Mouse (Mus musculus): Measurements from ENCODE around the gene Arpp21. TPM values are rescaled to one million over a fixed set of nuclear protein-coding genes. Genes with fewer than 3 reads are reported as not detected.
"Not testable (repeated sequence)": the region's sequence is repeated elsewhere in the genome, so short reads cannot be mapped to it uniquely, and the experiment has no call there.

The Arpp21 gene
- total and polyA plus RNA-seq, 2 experiments, result 0.28 TPM; not detected in 1

DNA sequence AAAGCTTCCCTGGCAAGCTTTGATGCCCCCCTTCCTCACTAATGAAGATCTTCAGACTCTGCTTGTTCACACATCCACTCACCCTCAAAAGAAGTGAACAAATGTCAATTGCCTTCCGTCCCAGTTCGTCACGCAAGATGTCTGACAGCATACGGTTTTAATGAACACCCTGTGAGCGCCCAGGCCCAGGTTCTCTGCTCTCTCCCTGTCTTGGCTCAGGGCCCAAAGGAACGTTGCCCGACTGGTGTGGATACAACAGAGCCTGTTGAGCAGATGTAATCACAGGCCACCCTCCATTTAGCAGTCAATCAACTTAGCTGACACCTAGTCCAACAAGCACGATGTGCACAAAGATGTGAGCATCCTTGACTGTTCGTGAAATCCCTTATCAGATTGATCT is 198.0 kb downstream of the Arpp21 start:
- H3K27ac ChIP-seq (replicated peaks; ENCODE audit: insufficient read depth, low read depth, low read length), result no peak overlapping the region
- H3K27me3 ChIP-seq (ENCODE audit: control insufficient read depth, insufficient read depth, low read length), result no peaks in the 10 kb centered on the region
- H3K36me3 ChIP-seq (ENCODE audit: control insufficient read depth, insufficient read depth, low read length), result no peaks in the 10 kb centered on the region
- H3K4me1 ChIP-seq (ENCODE audit: control insufficient read depth, insufficient read depth, low read length), result no peaks in the 10 kb centered on the region
- no peak for DNase-seq (ENCODE audit: extremely low read depth, low read depth, low spot score)
- no peak for TF ChIP-seq CTCF (IDR thresholded peaks at IDR 0.05; ENCODE audit: low read depth, low read length)
- no peak overlapping the region for H3K9ac ChIP-seq (ENCODE audit: low read depth, low read length)
- no peak overlapping the region for H3K4me3 ChIP-seq (ENCODE audit: insufficient read depth, low read depth, low read length)
- 69% methylated on average over 9 of the region's 9 CpGs for WGBS
- no peaks in the 10 kb centered on the region for H3K79me2 ChIP-seq (ENCODE audit: control insufficient read depth, insufficient read depth, low read length)

DNA sequence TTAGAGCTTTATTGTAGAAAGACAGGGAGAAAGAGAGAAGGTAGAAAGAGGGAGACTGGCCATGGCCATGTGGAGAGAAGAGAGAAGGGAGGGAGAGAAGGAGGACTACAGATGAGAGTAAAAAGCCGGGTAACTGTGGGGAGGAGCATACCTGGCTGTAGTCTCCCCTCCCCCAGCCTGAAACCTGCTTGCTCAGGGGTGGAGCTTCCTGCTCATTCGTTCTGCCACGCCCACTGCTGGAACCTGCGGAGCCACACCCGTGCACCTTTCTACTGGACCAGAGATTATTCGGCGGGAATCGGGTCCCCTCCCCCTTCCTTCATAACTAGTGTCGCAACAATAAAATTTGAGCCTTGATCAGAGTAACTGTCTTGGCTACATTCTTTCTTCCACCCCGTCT is 201.9 kb downstream of the Arpp21 start:
- H3K79me2 ChIP-seq (ENCODE audit: control insufficient read depth, insufficient read depth, low read length); H3K27me3 ChIP-seq (ENCODE audit: control insufficient read depth, insufficient read depth, low read length); H3K27ac ChIP-seq (replicated peaks; ENCODE audit: insufficient read depth, low read depth, low read length); H3K4me3 ChIP-seq (ENCODE audit: insufficient read depth, low read depth, low read length); DNase-seq (ENCODE audit: extremely low read depth, low read depth, low spot score); H3K4me1 ChIP-seq (ENCODE audit: control insufficient read depth, insufficient read depth, low read length); H3K36me3 ChIP-seq (ENCODE audit: control insufficient read depth, insufficient read depth, low read length); H3K9ac ChIP-seq (ENCODE audit: low read depth, low read length): not testable (repeated sequence)
- 36% methylated on average over 4 of the region's 10 CpGs for WGBS

DNA sequence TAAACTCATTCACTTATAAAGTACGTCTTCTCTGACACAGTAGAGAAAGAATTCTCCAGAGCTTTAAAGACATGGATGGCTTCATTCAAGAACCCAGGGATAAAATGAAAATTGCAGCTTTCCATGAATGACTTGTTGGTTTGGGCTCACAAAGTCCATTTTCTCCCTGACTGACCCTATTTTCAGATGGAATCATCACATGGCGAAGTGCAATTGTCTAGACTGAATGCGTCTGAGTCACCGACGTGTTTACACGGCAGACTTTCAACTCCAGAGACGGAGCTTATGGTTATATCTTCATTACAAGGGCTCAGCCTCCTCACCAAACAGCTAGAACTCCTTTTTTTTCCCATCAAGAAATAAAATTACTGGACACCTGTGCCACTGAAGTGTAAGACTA is 203.6 kb downstream of the Arpp21 start:
- TF ChIP-seq CTCF (IDR thresholded peaks at IDR 0.05; ENCODE audit: low read depth, low read length) (no peak), POLR2A (IDR thresholded peaks at IDR 0.05; ENCODE audit: extremely low read depth, insufficient read depth, low read length) (no peak)
- H3K9ac ChIP-seq (ENCODE audit: low read depth, low read length), result no peak overlapping the region
- WGBS, result 83% methylated on average over 7 of the region's 7 CpGs

DNA sequence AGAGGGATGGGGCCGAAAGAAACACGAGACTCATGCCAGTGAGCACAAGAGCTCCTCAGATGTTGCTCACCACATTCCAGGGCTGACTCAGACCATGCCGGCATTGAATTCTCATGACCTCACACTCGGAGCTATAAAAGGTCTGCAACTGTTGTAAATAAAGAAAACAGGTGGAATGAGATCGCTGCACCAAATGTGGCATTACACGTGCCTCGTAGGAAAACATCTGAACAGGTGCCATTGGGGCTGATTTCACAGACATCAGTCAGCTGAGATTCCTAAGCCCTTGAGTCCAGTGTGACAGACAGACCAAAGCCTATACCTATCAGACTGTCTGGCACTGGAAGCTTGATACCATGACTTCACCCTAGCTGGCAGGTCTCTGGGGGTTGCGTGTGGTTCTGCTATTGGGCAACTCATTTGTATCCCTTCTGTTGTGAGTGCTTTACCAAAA is 212.1 kb downstream of the Arpp21 start:
- Histone ChIP-seq H3K4me1 (ENCODE audit: control insufficient read depth, insufficient read depth, low read length) (peaks cover 1% of the 10 kb centered on the region; the same call in 1 of the 2 replicates), H3K9ac (ENCODE audit: low read depth, low read length) (no peak overlapping the region), H3K36me3 (ENCODE audit: control insufficient read depth, insufficient read depth, low read length) (no peaks in the 10 kb centered on the region), H3K27ac (replicated peaks; ENCODE audit: insufficient read depth, low read depth, low read length) (peak overlapping the region; percentile 60), H3K79me2 (ENCODE audit: control insufficient read depth, insufficient read depth, low read length) (no peaks in the 10 kb centered on the region), H3K27me3 (ENCODE audit: control insufficient read depth, insufficient read depth, low read length) (no peaks in the 10 kb centered on the region), H3K4me3 (ENCODE audit: insufficient read depth, low read depth, low read length) (no peak overlapping the region)
- no peak for TF ChIP-seq POLR2A (IDR thresholded peaks at IDR 0.05; ENCODE audit: extremely low read depth, insufficient read depth, low read length)
- no peak for TF ChIP-seq CTCF (IDR thresholded peaks at IDR 0.05; ENCODE audit: low read depth, low read length)
- 52% methylated on average over 8 of the region's 8 CpGs for WGBS
- peak; percentile 85 for DNase-seq (ENCODE audit: extremely low read depth, low read depth, low spot score)

More for the DNA sequence above, 203.6 kb downstream of the Arpp21 start:
- no peak for DNase-seq (ENCODE audit: extremely low read depth, low read depth, low spot score)
- Histone ChIP-seq H3K27ac (replicated peaks; ENCODE audit: insufficient read depth, low read depth, low read length) (no peak overlapping the region), H3K27me3 (ENCODE audit: control insufficient read depth, insufficient read depth, low read length) (no peaks in the 10 kb centered on the region), H3K4me3 (ENCODE audit: insufficient read depth, low read depth, low read length) (no peak overlapping the region), H3K4me1 (ENCODE audit: control insufficient read depth, insufficient read depth, low read length) (no peaks in the 10 kb centered on the region), H3K79me2 (ENCODE audit: control insufficient read depth, insufficient read depth, low read length) (no peaks in the 10 kb centered on the region), H3K36me3 (ENCODE audit: control insufficient read depth, insufficient read depth, low read length) (no peaks in the 10 kb centered on the region)

DNA sequence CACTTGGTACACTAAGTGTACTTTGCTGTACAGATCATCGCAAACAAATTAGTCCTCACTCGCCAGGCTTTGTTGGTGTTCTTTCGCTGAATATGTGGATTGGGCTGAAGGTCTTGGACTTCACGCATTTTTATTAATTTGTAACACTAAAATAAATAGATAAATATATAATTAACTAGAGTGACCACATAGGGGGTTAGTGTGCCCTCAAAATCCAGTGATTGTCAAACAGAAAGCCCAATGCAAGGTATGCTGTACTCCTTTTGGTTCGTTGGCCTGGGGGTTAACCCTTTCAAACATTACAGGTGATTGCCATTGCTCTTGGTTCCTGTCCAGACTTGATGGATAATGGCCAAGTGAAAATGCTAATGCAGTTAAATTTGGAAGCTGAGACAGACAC is 212.6 kb downstream of the Arpp21 start:
- TF ChIP-seq POLR2A (IDR thresholded peaks at IDR 0.05; ENCODE audit: extremely low read depth, insufficient read depth, low read length) (no peak), CTCF (IDR thresholded peaks at IDR 0.05; ENCODE audit: low read depth, low read length) (no peak)
- WGBS, result 29% methylated on average over 5 of the region's 5 CpGs
- H3K4me3 ChIP-seq (ENCODE audit: insufficient read depth, low read depth, low read length), result no peak overlapping the region

More for the DNA sequence above, 212.6 kb downstream of the Arpp21 start:
- Histone ChIP-seq H3K27me3 (ENCODE audit: control insufficient read depth, insufficient read depth, low read length) (no peaks in the 10 kb centered on the region), H3K4me1 (ENCODE audit: control insufficient read depth, insufficient read depth, low read length) (peaks cover 1% of the 10 kb centered on the region; the same call in 1 of the 2 replicates), H3K27ac (replicated peaks; ENCODE audit: insufficient read depth, low read depth, low read length) (peak overlapping the region; percentile 60), H3K9ac (ENCODE audit: low read depth, low read length) (no peak overlapping the region), H3K36me3 (ENCODE audit: control insufficient read depth, insufficient read depth, low read length) (no peaks in the 10 kb centered on the region), H3K79me2 (ENCODE audit: control insufficient read depth, insufficient read depth, low read length) (no peaks in the 10 kb centered on the region)
- peak; percentile 95 for DNase-seq (ENCODE audit: extremely low read depth, low read depth, low spot score)

Data from liver, adult 2 months (tissue).